In the genomic region with DNA sequence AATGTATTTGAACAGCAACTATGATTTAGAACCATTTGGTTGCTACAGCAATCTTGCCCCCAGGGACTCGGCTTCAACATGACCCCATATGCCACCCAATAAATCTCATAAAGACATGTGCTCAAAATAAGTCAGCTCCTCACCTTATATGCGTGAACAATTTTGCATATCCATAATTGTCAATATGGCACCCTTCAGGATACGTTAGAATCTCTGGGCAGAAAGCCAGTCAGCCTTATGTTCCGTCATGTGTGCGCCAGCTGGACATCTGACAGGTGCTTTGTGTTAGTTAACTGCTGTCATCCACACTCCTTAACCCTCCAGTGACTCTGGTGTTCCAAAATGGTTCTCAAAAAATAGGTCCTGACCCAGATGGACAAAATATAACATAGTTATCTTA, we compare ENCODE assay signal across 9 mouse cellular contexts.
A peak's percentile ranks its signal among the peaks of the same experiment; 100 is the strongest.
DNase-seq lines count a peak whose midpoint lies in the region; ATAC-seq lines count a peak whose summit lies in the region.
"Had no signal": no experiment of that assay in that cellular context is flagged by ENCODE, and none has a peak within 500 bp of the region (broad histone marks: within the 10 kb centered on the region; RNA-seq: fewer than 3 reads in every experiment).

No protein-coding gene starts in this region.

- peak; percentile 37 for DNase-seq in heart, postnatal 4 days
- no peak for DNase-seq in heart, adult 9 months (ENCODE audit: low spot score in 2 of 2)
- peak; percentile 85 for DNase-seq in brain, adult 2 months (ENCODE audit: low read depth, low spot score)
- peak; percentile 80 to 87 for DNase-seq in cerebellum, postnatal 36 days
- peak; percentile 17 to 47 for DNase-seq in layer of hippocampus, postnatal 10 days (ENCODE audit: low spot score in 2 of 2)
- DNase-seq in kidney, adult 11 months, result no peak
- no peak for DNase-seq in heart, postnatal 25 days (ENCODE audit: low spot score)

- no peak for ATAC-seq in erythroid progenitor cell, adult 5-6 weeks (replicated peaks; ENCODE audit: low FRiP score, poor library complexity, severe bottlenecking)
- ATAC-seq: intestine, embryonic 15.5 days had no signal

- intact Hi-C loops in heart, postnatal 25 days (cut with DNase I), result no loop called here

Comparison
In these comparisons a context has a peak if more than half of its experiments do, and no peak if none do; other contexts are left out.
1. DNase-seq: peak in heart, postnatal 4 days (single experiment), brain, adult 2 months (single experiment), cerebellum, postnatal 36 days (2 of 2) and layer of hippocampus, postnatal 10 days (2 of 2); none in heart, adult 9 months (0 of 2), kidney, adult 11 months (single experiment) and heart, postnatal 25 days (single experiment).